Mouse (Mus musculus) gastrocnemius, adult 2 months (tissue): ENCODE data around the gene Bhlhe41. TPM values are rescaled to one million over a fixed set of nuclear protein-coding genes. Genes with fewer than 3 reads are reported as not detected.

ENCODE experiments used
- DNase-seq: peaks from one replicate; pipeline ENCODE4 v3.0.0; 2022
- H3K27ac ChIP-seq: fragments of 200-600 bp; 2 replicates; pipeline ENCODE4 v1.8.1; 2022; ENCODE audit warnings: mild to moderate bottlenecking
- H3K4me3 ChIP-seq: fragments of 200-600 bp; 2 replicates; pipeline ENCODE4 v1.8.1; 2022; ENCODE audit warnings: mild to moderate bottlenecking, moderate library complexity
- CTCF ChIP-seq: fragments of 200-600 bp; IDR thresholded peaks from 2 replicates; pipeline ENCODE4 v1.8.1; 2022; ENCODE audit warnings: antibody characterized with exemption, mild to moderate bottlenecking, moderate library complexity
- intact Hi-C: fragments of 180-260 bp; cut with DNase I; formaldehyde crosslinking; loops from one replicate; pipeline ENCODE4 v1.15.1; 2025
- total RNA-seq, 2 experiments: library from RNA; stranded (reverse); gene quantifications; 2 replicates each; pipeline ENCODE4 v1.2.3; 2021

The Bhlhe41 gene
- total RNA-seq, 2 experiments from 2014 or later = 17.2 to 48.4 TPM

- intact Hi-C loops = no loop called here
- peak overlapping the region; percentile 23; the same call in 1 of the 2 replicates for H3K4me3 ChIP-seq
- peak overlapping the region; percentile 99 for H3K27ac ChIP-seq
- DNase-seq = peak; percentile 75
- no peak for TF ChIP-seq CTCF
Observed at GRCm38 (mm10) chr6:145851956-145852355, 13.4 kb downstream of the Bhlhe41 start.

- peak; percentile 94 for DNase-seq
- intact Hi-C loops = no loop called here
- TF ChIP-seq CTCF = no peak
Observed at GRCm38 (mm10) chr6:145850789-145851188, 14.6 kb downstream of the Bhlhe41 start.

GRCm38 (mm10) chr6:145847661-145848060, 17.7 kb downstream of the Bhlhe41 start:
- Histone ChIP-seq H3K4me3 (no peak overlapping the region), H3K27ac (no peak overlapping the region)
- intact Hi-C loops = no loop called here
- DNase-seq = no peak
- TF ChIP-seq CTCF = no peak

More at GRCm38 (mm10) chr6:145850789-145851188, 14.6 kb downstream of the Bhlhe41 start:
- H3K27ac ChIP-seq = peak overlapping the region; percentile 99
- H3K4me3 ChIP-seq = peak overlapping the region; percentile 34; the same call in 1 of the 2 replicates

- Histone ChIP-seq H3K4me3 (no peak overlapping the region), H3K27ac (no peak overlapping the region)
- intact Hi-C loops = no loop called here
- DNase-seq = no peak
- TF ChIP-seq CTCF = no peak
Observed at GRCm38 (mm10) chr6:145846948-145847347, 18.4 kb downstream of the Bhlhe41 start.

GRCm38 (mm10) chr6:145846076-145846475, 19.3 kb downstream of the Bhlhe41 start:
- Histone ChIP-seq H3K4me3 (no peak overlapping the region), H3K27ac (no peak overlapping the region)
- DNase-seq = no peak
- TF ChIP-seq CTCF = no peak
- intact Hi-C loops = no loop called here

- no peak overlapping the region for H3K4me3 ChIP-seq
- DNase-seq = no peak
- no peak overlapping the region for H3K27ac ChIP-seq
- TF ChIP-seq CTCF = no peak
- intact Hi-C loops = no loop called here
Observed at GRCm38 (mm10) chr6:145845611-145846010, 19.7 kb downstream of the Bhlhe41 start.

- H3K4me3 ChIP-seq = no peak overlapping the region
- no peak for TF ChIP-seq CTCF
- intact Hi-C loops = loop anchor here (10.0 kb wide), 1 partner anchor 569 kb away; no protein-coding TSS in a partner anchor
- no peak overlapping the region for H3K27ac ChIP-seq
- DNase-seq = no peak
Observed at GRCm38 (mm10) chr6:145835359-145835758, 30.0 kb downstream of the Bhlhe41 start.

- 0 out of 2 replicates have a peak overlapping the region, but pooled peaks have one; percentile 4 for H3K27ac ChIP-seq
- no peak overlapping the region for H3K4me3 ChIP-seq
- intact Hi-C loops = loop anchor here (5.0 to 10.0 kb wide), 2 partner anchors 509 to 572 kb away; no protein-coding TSS in a partner anchor
- DNase-seq = peak; percentile 16
- TF ChIP-seq CTCF = no peak
Observed at GRCm38 (mm10) chr6:145832927-145833326, 32.4 kb downstream of the Bhlhe41 start.

GRCm38 (mm10) chr6:145830617-145831016, 34.7 kb downstream of the Bhlhe41 start:
- H3K4me3 ChIP-seq = peak overlapping the region; percentile 18; the same call in 1 of the 2 replicates

GRCm38 (mm10) chr6:145830117-145830516, 35.2 kb downstream of the Bhlhe41 start:
- H3K4me3 ChIP-seq = peak overlapping the region; percentile 44
- intact Hi-C loops = loop anchor here (1.0 to 10.0 kb wide), 4 partner anchors 333 to 575 kb away; no protein-coding TSS in a partner anchor
- TF ChIP-seq CTCF = peak; percentile 99
- peak; percentile 83 for DNase-seq
- peak overlapping the region; percentile 64 for H3K27ac ChIP-seq

More at GRCm38 (mm10) chr6:145830617-145831016, 34.7 kb downstream of the Bhlhe41 start:
- intact Hi-C loops = loop anchor here (1.0 to 10.0 kb wide), 4 partner anchors 332 to 574 kb away; no protein-coding TSS in a partner anchor
- peak overlapping the region; percentile 64 for H3K27ac ChIP-seq
- TF ChIP-seq CTCF = no peak
- peak; percentile 32 for DNase-seq

- no peak overlapping the region for H3K4me3 ChIP-seq
- intact Hi-C loops = no loop called here
- DNase-seq = no peak
- TF ChIP-seq CTCF = no peak
- no peak overlapping the region for H3K27ac ChIP-seq
Observed at GRCm38 (mm10) chr6:145829062-145829835, 36.1 kb downstream of the Bhlhe41 start.

- no peak overlapping the region for H3K27ac ChIP-seq
- intact Hi-C loops = no loop called here
- no peak for TF ChIP-seq CTCF
Observed at GRCm38 (mm10) chr6:145826305-145826704, 39.1 kb downstream of the Bhlhe41 start.

GRCm38 (mm10) chr6:145823588-145824234, 41.6 kb downstream of the Bhlhe41 start:
- intact Hi-C loops = loop anchor here (2.0 kb wide), 1 partner anchor 407 kb away; no protein-coding TSS in a partner anchor
- Histone ChIP-seq H3K27ac (no peak overlapping the region), H3K4me3 (no peak overlapping the region)
- TF ChIP-seq CTCF = peak; percentile 64
- DNase-seq = no peak

More at GRCm38 (mm10) chr6:145826305-145826704, 39.1 kb downstream of the Bhlhe41 start:
- H3K4me3 ChIP-seq = no peak overlapping the region
- DNase-seq = no peak
